Mouse (Mus musculus): ENCODE results near the gene Egln2.

DNA sequence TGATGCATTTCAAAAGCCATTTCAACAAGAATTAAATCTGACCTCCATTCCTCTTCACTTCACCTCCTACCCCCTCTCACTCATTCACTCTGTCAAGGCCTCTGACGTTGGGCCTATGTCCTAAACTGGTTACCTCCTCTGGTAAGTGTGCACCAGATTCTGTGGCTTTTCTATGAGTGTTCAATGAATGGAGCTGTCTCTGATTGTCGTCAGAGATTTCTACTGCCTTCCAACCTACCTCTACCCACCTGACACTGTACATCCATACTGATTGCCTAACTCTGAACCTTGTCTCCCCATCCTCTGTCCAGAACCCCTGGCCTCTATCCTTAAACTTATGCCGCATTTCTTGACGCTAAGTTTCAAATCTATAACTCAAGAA lies 11.3 kb upstream of the Egln2 start:
- TF ChIP-seq CTCF (IDR thresholded peaks at IDR 0.05; ENCODE audit: low read depth) = no peak
- TF ChIP-seq EP300 (IDR thresholded peaks at IDR 0.05; ENCODE audit: low read depth) = no peak; the same call in 1 of the 2 replicates
